14 mouse cellular contexts compared by ENCODE assay signal in the genomic region with DNA sequence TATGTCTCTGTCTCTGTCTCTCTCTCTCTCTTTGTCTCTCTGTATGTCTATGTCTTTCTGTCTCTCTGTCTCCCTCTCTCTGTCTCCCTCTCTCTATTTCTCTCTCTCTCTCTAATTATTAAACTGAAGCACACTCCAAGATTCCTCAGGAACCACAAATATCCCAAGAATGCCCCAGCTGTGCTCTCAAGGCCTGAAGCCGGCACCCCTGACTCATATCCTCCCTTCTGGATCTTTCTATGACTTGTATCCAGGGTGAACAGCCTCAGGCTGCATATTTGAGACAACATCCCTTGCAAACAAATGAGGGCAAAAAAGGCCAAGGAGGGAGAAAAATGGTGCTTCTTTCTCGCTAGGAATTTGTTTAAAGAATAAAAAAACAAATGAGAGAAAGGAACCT. TPM values are rescaled to one million over a fixed set of nuclear protein-coding genes. Genes with fewer than 3 reads are reported as not detected.
DNase-seq lines count a peak whose midpoint lies in the region; ATAC-seq and TF ChIP-seq lines count a peak whose summit lies in the region.
"Had no signal": no experiment of that assay in that cellular context is flagged by ENCODE, and none has a peak within 500 bp of the region (broad histone marks: within the 10 kb centered on the region; RNA-seq: fewer than 3 reads in every experiment).

TSS of gene Gm10974 (plus strand) at position 2 of the 400 bp plus-strand sequence.

- no peak within 1 kb of the TSS for H3K4me3 ChIP-seq in heart, adult 2 months
- no peak within 1 kb of the TSS for H3K4me3 ChIP-seq in lung, embryonic 16.5 days (ENCODE audit: low read length)
- H3K4me3 ChIP-seq: embryonic facial prominence, embryonic 15.5 days; liver, embryonic 13.5 days had no signal

- H3K9me3 ChIP-seq in lung, embryonic 16.5 days (ENCODE audit: control insufficient read depth, low read length) = peaks cover 14% of the 10 kb centered on the region

- peak within 1 kb of the TSS; percentile 47 for H3K27ac ChIP-seq in heart, adult 2 months
- H3K27ac ChIP-seq in lung, embryonic 16.5 days (ENCODE audit: low read length) = peak within 1 kb of the TSS; percentile 50
- H3K27ac ChIP-seq: embryonic facial prominence, embryonic 15.5 days; liver, embryonic 13.5 days had no signal

- H3K79me2 ChIP-seq in heart, adult 2 months (replicated peaks; ENCODE audit: control insufficient read depth, insufficient read depth, low read length) = no peaks in the 10 kb centered on the region

- H3K4me2 ChIP-seq in lung, embryonic 16.5 days (ENCODE audit: low read depth, low read length) = no peak within 1 kb of the TSS
- H3K4me2 ChIP-seq: embryonic facial prominence, embryonic 15.5 days; liver, embryonic 13.5 days had no signal

- WGBS in heart, adult 2 months = 40% methylated on average over 2 of the region's 2 CpGs
- WGBS in lung, embryonic 16.5 days = 18% methylated on average over 2 of the region's 2 CpGs

- peaks cover 2% of the 10 kb centered on the region; the same call in 1 of the 2 replicates for H3K36me3 ChIP-seq in heart, adult 2 months (ENCODE audit: control insufficient read depth, insufficient read depth, low read length)
- peaks cover 2% of the 10 kb centered on the region; the same call in 1 of the 2 replicates for H3K36me3 ChIP-seq in lung, embryonic 16.5 days (ENCODE audit: control insufficient read depth, insufficient read depth, low read length)

- peaks cover 9% of the 10 kb centered on the region for H3K4me1 ChIP-seq in heart, adult 2 months (ENCODE audit: control insufficient read depth, insufficient read depth, low read length)
- H3K4me1 ChIP-seq in lung, embryonic 16.5 days (replicated peaks; ENCODE audit: control insufficient read depth, insufficient read depth, low read length) = peaks cover 19% of the 10 kb centered on the region

- intact Hi-C loops in heart, adult 2 months (cut with DNase I) = no loop called here
- intact Hi-C loops in heart, postnatal 14 days (cut with DNase I) = no loop called here

- H3K9ac ChIP-seq in heart, adult 2 months (ENCODE audit: low read depth, low read length) = no peak within 1 kb of the TSS
- no peak within 1 kb of the TSS for H3K9ac ChIP-seq in lung, embryonic 16.5 days (ENCODE audit: low read length)
- H3K9ac ChIP-seq: embryonic facial prominence, embryonic 15.5 days; liver, embryonic 13.5 days had no signal

- no peak for TF ChIP-seq EP300 in heart, adult 2 months (IDR thresholded peaks at IDR 0.05; ENCODE audit: insufficient read depth, low read depth, low read length)

- TF ChIP-seq POLR2A in heart, adult 2 months (IDR thresholded peaks at IDR 0.05; ENCODE audit: insufficient read depth, low read depth, low read length) = no peak

- ATAC-seq in lung, embryonic 16.5 days (ENCODE audit: low read depth) = peak; percentile 87

- no peak for TF ChIP-seq CTCF in heart, adult 2 months (IDR thresholded peaks at IDR 0.05)

- peak in 1 of 2 experiments; percentile 39 for DNase-seq in heart, adult 2 months
- DNase-seq in heart, postnatal 14 days = no peak
- peak; percentile 97 for DNase-seq in Muller cell, postnatal 12 days (ENCODE audit: inconsistent ontology term)
- peak; percentile 80 for DNase-seq in fibroblast of lung, adult 2 months (ENCODE audit: low read depth)
- DNase-seq in layer of hippocampus, postnatal 25 days (ENCODE audit: extremely low spot score in 1 of 2, low spot score in 1 of 2) = no peak
- no peak for DNase-seq in layer of hippocampus, postnatal 10 days (ENCODE audit: low spot score in 2 of 2)
- DNase-seq in natural killer cell, adult 2 months (ENCODE audit: low spot score in 2 of 2) = no peak
- DNase-seq: liver, embryonic 13.5 days; right cerebral cortex, postnatal 14 days had no signal

- H3K27me3 ChIP-seq in heart, adult 2 months (ENCODE audit: control insufficient read depth, insufficient read depth, low read length) = no peaks in the 10 kb centered on the region
- H3K27me3 ChIP-seq in lung, embryonic 16.5 days (ENCODE audit: control insufficient read depth, insufficient read depth, low read depth, low read length) = no peaks in the 10 kb centered on the region
- H3K27me3 ChIP-seq: embryonic facial prominence, embryonic 15.5 days; liver, embryonic 13.5 days had no signal

RNA-seq across cellular contexts. Expression of gene Gm10974, which starts in this region (rescaled TPM):
- not detected for total RNA-seq in heart, adult 2 months (2021)
- not detected in 2 replicates for polyA plus RNA-seq in heart, adult 2 months (2012; rRNA removed)
- total RNA-seq in heart, postnatal 14 days (2021) = not detected
- not detected in 2 replicates for polyA plus RNA-seq in lung, embryonic 16.5 days (2015; fragmentation: Nextera tagmentation; extraction: Ambion mirVana)
- total RNA-seq in layer of hippocampus, postnatal 25 days (2021) = not detected
- total RNA-seq in layer of hippocampus, postnatal 10 days (2021) = not detected
- total RNA-seq: ES-E14; gastrocnemius, postnatal 4 days had no signal
- polyA plus RNA-seq: embryonic facial prominence, embryonic 15.5 days; liver, embryonic 13.5 days; thymus, postnatal 0 days had no signal

Comparison
In these comparisons a context has a peak if more than half of its experiments do, and no peak if none do; other contexts are left out.
1. Peak in ATAC-seq and H3K27ac ChIP-seq in lung, embryonic 16.5 days; RNA of the gene not detected or under 1 TPM.
2. DNase-seq: peak in Muller cell, postnatal 12 days (single experiment) and fibroblast of lung, adult 2 months (single experiment); none in heart, postnatal 14 days (0 of 2), layer of hippocampus, postnatal 25 days (0 of 2), layer of hippocampus, postnatal 10 days (0 of 2) and natural killer cell, adult 2 months (0 of 2).